Mouse (Mus musculus) kidney, adult 18-20 months (tissue): ENCODE results near the gene Fam243.

Source experiments
- DNase-seq: peaks from one replicate; pipeline ENCODE4 v3.0.0; 2021

The Fam243 gene

GRCm38 (mm10) chr16:92321341-92321740 lies at the start of gene Fam243:
Fam243 (minus strand) TSS chr16:92321441.
- DNase-seq, result no peak

GRCm38 (mm10) chr16:92369260-92369659 lies 48.0 kb upstream of the Fam243 start:
- peak; percentile 31 for DNase-seq

GRCm38 (mm10) chr16:92365477-92365876 lies 44.2 kb upstream of the Fam243 start:
- no peak for DNase-seq

- DNase-seq, result no peak
Observed at GRCm38 (mm10) chr16:92360711-92361110, 39.5 kb upstream of the Fam243 start.

GRCm38 (mm10) chr16:92359229-92359628 lies 38.0 kb upstream of the Fam243 start, which contains the start of gene Kcne1:
Kcne1 (minus strand) TSS chr16:92359468.
- DNase-seq, result no peak

- no peak for DNase-seq
Observed at GRCm38 (mm10) chr16:92358734-92359133, 37.5 kb upstream of the Fam243 start.

GRCm38 (mm10) chr16:92357566-92357965 lies 36.3 kb upstream of the Fam243 start:
- DNase-seq, result peak; percentile 13

GRCm38 (mm10) chr16:92357023-92357422 lies 35.8 kb upstream of the Fam243 start:
- DNase-seq, result no peak

GRCm38 (mm10) chr16:92355982-92356381 lies 34.7 kb upstream of the Fam243 start:
- DNase-seq, result no peak

GRCm38 (mm10) chr16:92355366-92355765 lies 34.1 kb upstream of the Fam243 start:
- DNase-seq, result no peak

- DNase-seq, result no peak
Observed at GRCm38 (mm10) chr16:92353897-92354296, 32.7 kb upstream of the Fam243 start.

- no peak for DNase-seq
Observed at GRCm38 (mm10) chr16:92353295-92353694, 32.1 kb upstream of the Fam243 start.

- no peak for DNase-seq
Observed at GRCm38 (mm10) chr16:92348941-92349340, 27.7 kb upstream of the Fam243 start.

GRCm38 (mm10) chr16:92346297-92346916 lies 25.2 kb upstream of the Fam243 start:
- no peak for DNase-seq

GRCm38 (mm10) chr16:92345177-92345576 lies 23.9 kb upstream of the Fam243 start:
- DNase-seq, result no peak

- DNase-seq, result peak; percentile 71
Observed at GRCm38 (mm10) chr16:92340612-92341511, 19.6 kb upstream of the Fam243 start.

GRCm38 (mm10) chr16:92336280-92336679 lies 15.0 kb upstream of the Fam243 start:
- peak; percentile 83 for DNase-seq

GRCm38 (mm10) chr16:92334600-92334999 lies 13.4 kb upstream of the Fam243 start:
- DNase-seq, result no peak

GRCm38 (mm10) chr16:92330966-92331365 lies 9.7 kb upstream of the Fam243 start:
- no peak for DNase-seq

GRCm38 (mm10) chr16:92327911-92328310 lies 6.7 kb upstream of the Fam243 start:
- no peak for DNase-seq

GRCm38 (mm10) chr16:92325062-92325406 lies 3.8 kb upstream of the Fam243 start:
- DNase-seq, result no peak

- DNase-seq, result no peak
Observed at GRCm38 (mm10) chr16:92324309-92325061, 3.2 kb upstream of the Fam243 start.

GRCm38 (mm10) chr16:92320361-92320760 lies 880 bp downstream of the Fam243 start:
- DNase-seq, result no peak
